In the genomic region with DNA sequence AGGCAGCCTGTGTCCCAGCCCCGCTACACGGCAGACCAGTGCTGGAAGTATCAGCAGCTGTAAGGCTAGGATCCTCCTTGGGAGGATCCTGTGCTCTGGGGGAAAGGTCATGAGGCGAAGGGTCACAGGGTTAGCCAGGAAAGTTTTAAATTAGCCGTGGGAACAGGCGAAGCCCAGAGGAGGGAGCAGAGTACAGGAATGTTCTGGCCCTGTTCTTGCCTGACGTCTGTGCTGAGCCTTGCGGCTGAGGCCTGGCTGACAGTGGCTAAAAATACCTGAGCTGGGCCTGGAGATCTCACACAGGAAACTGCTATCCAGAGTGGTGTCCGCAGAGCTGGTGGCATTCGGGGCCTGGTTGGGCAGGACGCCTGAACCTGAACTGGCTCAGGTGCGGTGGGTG, we compare ENCODE assay signal across 11 mouse cellular contexts.
A peak's percentile ranks its signal among the peaks of the same experiment; 100 is the strongest.
DNase-seq lines count a peak whose midpoint lies in the region; ATAC-seq lines count a peak whose summit lies in the region.
"Had no signal": no experiment of that assay in that cellular context is flagged by ENCODE, and none has a peak within 500 bp of the region (broad histone marks: within the 10 kb centered on the region; RNA-seq: fewer than 3 reads in every experiment).

No protein-coding gene starts in this region.

- no peak overlapping the region for H3K4me3 ChIP-seq in heart, embryonic 10.5 days
- no peak overlapping the region for H3K4me3 ChIP-seq in kidney, embryonic 15.5 days (replicated peaks)
- H3K4me3 ChIP-seq: erythroblast, embryonic 14.5 days had no signal

- WGBS in heart, embryonic 10.5 days: 24% methylated on average over 11 of the region's 11 CpGs
- 40% methylated on average over 11 of the region's 11 CpGs for WGBS in kidney, embryonic 15.5 days

- peak; percentile 47; the same call in 1 of the 2 replicates for ATAC-seq in kidney, embryonic 15.5 days (replicated peaks; ENCODE audit: low FRiP score)
- ATAC-seq: Patski had no signal

- peak overlapping the region; percentile 87 for H3K27ac ChIP-seq in heart, embryonic 10.5 days
- no peak overlapping the region for H3K27ac ChIP-seq in kidney, embryonic 15.5 days
- H3K27ac ChIP-seq: liver, embryonic 14.5 days had no signal

- peak; percentile 52 for DNase-seq in embryo, embryonic 10 days (ENCODE audit: low spot score)
- DNase-seq in embryo, embryonic 11 days: no peak
- peak; percentile 14 for DNase-seq in brain, adult 2 months (ENCODE audit: low read depth, low spot score)
- peak; percentile 80 for DNase-seq in heart, embryonic 10.5 days (ENCODE audit: low spot score)
- DNase-seq in thymus, postnatal 10 days (ENCODE audit: low spot score in 2 of 2): no peak
- no peak for DNase-seq in right cerebral cortex, postnatal 10 days (ENCODE audit: low spot score in 2 of 2)
- DNase-seq in thymus, postnatal 25 days: no peak

- no peak overlapping the region for H3K4me2 ChIP-seq in kidney, embryonic 15.5 days

- no peaks in the 10 kb centered on the region for H3K36me3 ChIP-seq in heart, embryonic 10.5 days
- no peaks in the 10 kb centered on the region for H3K36me3 ChIP-seq in kidney, embryonic 15.5 days

- peaks cover 63% of the 10 kb centered on the region for H3K4me1 ChIP-seq in heart, embryonic 10.5 days
- H3K4me1 ChIP-seq in kidney, embryonic 15.5 days: peaks cover 16% of the 10 kb centered on the region

- no peaks in the 10 kb centered on the region for H3K9me3 ChIP-seq in heart, embryonic 10.5 days
- H3K9me3 ChIP-seq in kidney, embryonic 15.5 days (replicated peaks): no peaks in the 10 kb centered on the region

- no peaks in the 10 kb centered on the region for H3K27me3 ChIP-seq in heart, embryonic 10.5 days (ENCODE audit: insufficient read depth, poor library complexity, severe bottlenecking)
- no peaks in the 10 kb centered on the region for H3K27me3 ChIP-seq in kidney, embryonic 15.5 days
- H3K27me3 ChIP-seq: Patski had no signal

- H3K9ac ChIP-seq in kidney, embryonic 15.5 days: no peak overlapping the region
- H3K9ac ChIP-seq: liver, embryonic 14.5 days had no signal

Comparison
In these comparisons a context has a peak if more than half of its experiments do, and no peak if none do; other contexts are left out.
1. DNase-seq: peak in embryo, embryonic 10 days (single experiment), brain, adult 2 months (single experiment) and heart, embryonic 10.5 days (single experiment); none in embryo, embryonic 11 days (single experiment), thymus, postnatal 10 days (0 of 2), right cerebral cortex, postnatal 10 days (0 of 2) and thymus, postnatal 25 days (single experiment).